Mouse (Mus musculus): Measurements from ENCODE around the gene Pip4k2a. TPM values are rescaled to one million over a fixed set of nuclear protein-coding genes. Genes with fewer than 3 reads are reported as not detected.
"Not testable (repeated sequence)": the region's sequence is repeated elsewhere in the genome, so short reads cannot be mapped to it uniquely, and the experiment has no call there.

Pip4k2a gene
- total and polyA plus RNA-seq, 2 experiments from 2014 or later: 8.4 to 9.3 TPM

DNA sequence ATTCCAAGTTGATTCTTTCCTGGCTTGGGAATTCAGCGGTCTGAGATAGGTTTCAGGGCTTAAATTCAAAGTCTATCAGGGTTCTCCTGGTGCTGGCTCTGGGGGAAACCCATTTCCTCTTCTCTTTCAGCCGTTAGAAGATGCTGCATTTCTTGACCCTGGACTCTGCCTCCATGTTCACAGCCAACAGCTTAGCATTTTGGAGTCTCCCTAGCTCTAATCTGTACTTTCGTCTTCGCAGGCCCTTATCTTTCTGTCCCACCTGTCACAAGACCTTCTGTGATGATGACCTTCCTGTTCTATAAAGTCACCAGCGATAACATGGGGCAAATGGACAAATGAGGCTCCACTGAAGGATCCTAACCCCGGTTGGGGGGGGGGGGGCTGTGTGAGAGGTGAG is 13.5 kb upstream of the Pip4k2a start:
- TF ChIP-seq CTCF (IDR thresholded peaks at IDR 0.05; ENCODE audit: low read depth): no peak
- Histone ChIP-seq H3K27ac (ENCODE audit: low read depth, low read length) (no peak overlapping the region), H3K4me3 (ENCODE audit: low read depth, low read length) (no peak overlapping the region), H3K4me2 (ENCODE audit: low read depth) (no peak overlapping the region), H3K27me3 (ENCODE audit: insufficient read depth, low read length) (0 out of 2 replicates have a peak, but pooled peaks cover 2% of the 10 kb centered on the region), H3K4me1 (ENCODE audit: insufficient read depth) (no peaks in the 10 kb centered on the region), H3K9ac (no peak overlapping the region), H3K36me3 (ENCODE audit: insufficient read depth) (no peaks in the 10 kb centered on the region), H3K9me3 (ENCODE audit: low read length) (no peaks in the 10 kb centered on the region)
- ATAC-seq: no peak
- no peak for DNase-seq
- WGBS: 88% methylated on average over 6 of the region's 6 CpGs

DNA sequence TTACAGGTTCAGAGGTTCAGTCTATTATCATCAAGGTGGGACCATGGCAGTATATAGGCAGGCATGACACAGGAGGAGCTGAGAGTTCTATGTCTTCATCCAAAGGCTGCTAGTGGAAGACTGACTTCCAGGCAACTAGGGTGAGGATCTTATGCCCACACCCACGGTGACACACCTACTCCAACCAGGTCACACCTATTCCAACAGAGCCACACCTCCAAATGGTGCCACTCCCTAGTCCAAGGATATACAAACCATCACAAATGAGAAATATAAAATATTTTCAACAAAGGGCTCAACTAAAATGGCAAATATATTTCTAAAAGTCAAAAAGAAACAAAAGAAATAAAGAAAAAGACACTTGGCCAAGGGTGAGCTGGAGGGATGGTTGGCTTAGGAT is 12.6 kb upstream of the Pip4k2a start:
- 82% methylated on average over 1 of the region's 1 CpGs for WGBS
- not testable (repeated sequence) for H3K27me3 ChIP-seq (ENCODE audit: insufficient read depth, low read length); ATAC-seq

DNA sequence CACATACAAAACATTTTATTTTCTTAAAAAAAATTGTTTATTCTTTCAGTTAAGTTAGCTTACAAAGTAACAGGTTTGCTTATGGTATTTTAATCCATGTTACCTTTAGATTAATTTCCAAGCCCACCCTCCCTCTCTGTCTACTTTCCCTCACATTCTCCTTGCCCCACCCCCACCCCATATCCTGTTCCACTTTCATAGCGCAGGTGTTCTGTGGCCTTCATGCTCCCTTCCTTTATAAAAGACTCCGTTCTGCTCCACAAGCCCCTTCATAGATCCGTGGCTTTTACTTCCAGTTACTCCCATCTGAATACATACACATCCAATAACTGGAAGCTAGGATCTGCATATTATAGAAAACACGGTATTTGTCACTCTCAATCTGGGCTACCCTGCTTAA is 9.7 kb upstream of the Pip4k2a start:
- Histone ChIP-seq H3K4me2 (ENCODE audit: low read depth) (no peak overlapping the region), H3K4me3 (ENCODE audit: low read depth, low read length) (no peak overlapping the region), H3K4me1 (ENCODE audit: insufficient read depth) (no peaks in the 10 kb centered on the region), H3K9me3 (ENCODE audit: low read length) (no peaks in the 10 kb centered on the region), H3K27me3 (ENCODE audit: insufficient read depth, low read length) (0 out of 2 replicates have a peak, but pooled peaks cover 2% of the 10 kb centered on the region), H3K27ac (ENCODE audit: low read depth, low read length) (no peak overlapping the region), H3K36me3 (ENCODE audit: insufficient read depth) (no peaks in the 10 kb centered on the region), H3K9ac (no peak overlapping the region)
- ATAC-seq: no peak
- DNase-seq: no peak
- TF ChIP-seq CTCF (IDR thresholded peaks at IDR 0.05; ENCODE audit: low read depth): no peak
- 81% methylated on average over 4 of the region's 4 CpGs for WGBS

More for the DNA sequence above, 12.6 kb upstream of the Pip4k2a start:
- H3K4me1 ChIP-seq (ENCODE audit: insufficient read depth); H3K36me3 ChIP-seq (ENCODE audit: insufficient read depth); DNase-seq; H3K27ac ChIP-seq (ENCODE audit: low read depth, low read length); H3K9me3 ChIP-seq (ENCODE audit: low read length); H3K4me2 ChIP-seq (ENCODE audit: low read depth); H3K9ac ChIP-seq; H3K4me3 ChIP-seq (ENCODE audit: low read depth, low read length): not testable (repeated sequence)

DNA sequence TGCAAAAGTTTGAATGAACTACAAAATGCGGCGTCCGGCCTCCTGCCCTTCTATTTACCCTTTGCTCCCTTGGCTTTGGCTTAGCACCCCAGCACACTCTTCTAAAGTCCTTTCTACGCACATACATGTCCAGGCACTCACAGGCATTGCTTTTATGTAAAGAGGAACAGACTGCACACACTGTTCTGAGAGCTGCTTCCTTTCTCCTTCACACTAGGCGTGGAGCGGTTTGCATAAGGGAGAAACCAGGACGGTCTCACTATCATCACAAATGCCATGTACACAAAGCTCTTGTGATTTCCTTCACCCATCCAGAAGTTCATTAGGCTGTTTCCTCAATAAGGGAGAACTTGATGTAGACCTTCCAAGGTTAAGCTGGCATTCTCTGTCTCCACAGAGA is 8.2 kb upstream of the Pip4k2a start:
- H3K9ac ChIP-seq: no peak overlapping the region
- no peaks in the 10 kb centered on the region for H3K36me3 ChIP-seq (ENCODE audit: insufficient read depth)
- no peak for TF ChIP-seq CTCF (IDR thresholded peaks at IDR 0.05; ENCODE audit: low read depth)
- DNase-seq (no peak), ATAC-seq (no peak)
- no peaks in the 10 kb centered on the region for H3K9me3 ChIP-seq (ENCODE audit: low read length)
- no peak overlapping the region for H3K27ac ChIP-seq (ENCODE audit: low read depth, low read length)
- no peak overlapping the region for H3K4me2 ChIP-seq (ENCODE audit: low read depth)
- H3K27me3 ChIP-seq (ENCODE audit: insufficient read depth, low read length): 0 out of 2 replicates have a peak, but pooled peaks cover 2% of the 10 kb centered on the region
- no peaks in the 10 kb centered on the region for H3K4me1 ChIP-seq (ENCODE audit: insufficient read depth)
- no peak overlapping the region for H3K4me3 ChIP-seq (ENCODE audit: low read depth, low read length)
- 83% methylated on average over 7 of the region's 7 CpGs for WGBS

DNA sequence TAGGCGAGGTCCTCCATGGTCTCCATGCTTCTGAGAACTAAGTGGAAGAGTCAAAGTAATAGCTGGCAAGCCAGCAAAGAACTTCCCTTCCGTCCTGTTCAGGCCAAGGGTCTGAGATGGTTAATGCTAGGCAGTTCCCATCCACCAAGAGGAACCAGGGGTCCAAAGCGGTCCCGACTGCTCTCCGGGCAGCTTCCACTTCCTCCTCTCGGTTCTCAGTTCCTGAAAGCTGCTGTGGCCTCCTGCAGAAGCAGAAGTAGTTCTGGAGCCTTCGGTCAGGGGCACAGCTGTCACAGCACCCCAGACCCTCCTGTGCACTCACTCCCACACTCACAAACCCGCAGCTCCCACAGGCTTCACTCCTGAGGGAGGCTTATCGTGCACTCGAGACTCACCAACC is 6.9 kb upstream of the Pip4k2a start:
- H3K27me3 ChIP-seq (ENCODE audit: insufficient read depth, low read length): 0 out of 2 replicates have a peak, but pooled peaks cover 2% of the 10 kb centered on the region
- WGBS: 83% methylated on average over 10 of the region's 10 CpGs
- no peaks in the 10 kb centered on the region for H3K9me3 ChIP-seq (ENCODE audit: low read length)
- no peak for ATAC-seq
- no peak overlapping the region for H3K27ac ChIP-seq (ENCODE audit: low read depth, low read length)
- H3K4me2 ChIP-seq (ENCODE audit: low read depth): no peak overlapping the region
- no peak for TF ChIP-seq CTCF (IDR thresholded peaks at IDR 0.05; ENCODE audit: low read depth)
- no peak for DNase-seq
- H3K36me3 ChIP-seq (ENCODE audit: insufficient read depth): no peaks in the 10 kb centered on the region
- no peak overlapping the region for H3K4me3 ChIP-seq (ENCODE audit: low read depth, low read length)
- H3K4me1 ChIP-seq (ENCODE audit: insufficient read depth): no peaks in the 10 kb centered on the region
- no peak overlapping the region for H3K9ac ChIP-seq

- TF ChIP-seq CTCF (IDR thresholded peaks at IDR 0.05; ENCODE audit: low read depth): no peak
- Histone ChIP-seq H3K27ac (ENCODE audit: low read depth, low read length) (no peak overlapping the region), H3K4me1 (ENCODE audit: insufficient read depth) (no peaks in the 10 kb centered on the region), H3K4me3 (ENCODE audit: low read depth, low read length) (no peak overlapping the region), H3K9me3 (ENCODE audit: low read length) (no peaks in the 10 kb centered on the region), H3K27me3 (ENCODE audit: insufficient read depth, low read length) (no peaks in the 10 kb centered on the region), H3K36me3 (ENCODE audit: insufficient read depth) (no peaks in the 10 kb centered on the region), H3K4me2 (ENCODE audit: low read depth) (no peak overlapping the region), H3K9ac (no peak overlapping the region)
- no peak for DNase-seq
- no peak for ATAC-seq
- 90% methylated on average over 2 of the region's 2 CpGs for WGBS
These were observed 1.5 kb upstream of the Pip4k2a start for GRCm38 (mm10) chr2:18999395-18999794.

- 2% methylated on average over 46 of the region's 46 CpGs for WGBS
- Histone ChIP-seq H3K4me2 (ENCODE audit: low read depth) (peak overlapping the region; percentile 92), H3K4me1 (ENCODE audit: insufficient read depth) (no peaks in the 10 kb centered on the region), H3K4me3 (ENCODE audit: low read depth, low read length) (peak overlapping the region; percentile 86), H3K9ac (peak overlapping the region; percentile 68), H3K27me3 (ENCODE audit: insufficient read depth, low read length) (no peaks in the 10 kb centered on the region), H3K36me3 (ENCODE audit: insufficient read depth) (no peaks in the 10 kb centered on the region), H3K9me3 (ENCODE audit: low read length) (no peaks in the 10 kb centered on the region), H3K27ac (ENCODE audit: low read depth, low read length) (peak overlapping the region; percentile 80)
- TF ChIP-seq CTCF (IDR thresholded peaks at IDR 0.05; ENCODE audit: low read depth): no peak
- peak; percentile 64 for DNase-seq
- ATAC-seq: peak; percentile 61
These were observed 447 bp downstream of the Pip4k2a start for GRCm38 (mm10) chr2:18997387-18997971.
